Mouse (Mus musculus) ovary, postnatal 14 days (tissue): Measurements from ENCODE around the gene Krcc1.
"Not testable (repeated sequence)": the region's sequence is repeated elsewhere in the genome, so short reads cannot be mapped to it uniquely, and the experiment has no call there.

ENCODE experiments used
- DNase-seq: peaks from one replicate; pipeline ENCODE4 v3.0.0; 2022; ENCODE audit warnings: low spot score

The Krcc1 gene

GRCm38 (mm10) chr6:71262142-71262833, 9.2 kb upstream of the Krcc1 start:
- no peak for DNase-seq

- not testable (repeated sequence) for DNase-seq
Observed at GRCm38 (mm10) chr6:71267603-71268002, 3.9 kb upstream of the Krcc1 start.

GRCm38 (mm10) chr6:71268929-71269685, 2.4 kb upstream of the Krcc1 start:
- no peak for DNase-seq

- DNase-seq = not testable (repeated sequence)
Observed at GRCm38 (mm10) chr6:71269686-71270050, 1.8 kb upstream of the Krcc1 start.

GRCm38 (mm10) chr6:71270301-71271056, 998 bp upstream of the Krcc1 start:
- peak; percentile 9 for DNase-seq

GRCm38 (mm10) chr6:71271057-71271388, 454 bp upstream of the Krcc1 start:
- no peak for DNase-seq

GRCm38 (mm10) chr6:71272316-71272741, 852 bp downstream of the Krcc1 start:
- DNase-seq = no peak

- DNase-seq = no peak
Observed at GRCm38 (mm10) chr6:71273715-71274114, 2.2 kb downstream of the Krcc1 start.

GRCm38 (mm10) chr6:71274621-71275020, 3.1 kb downstream of the Krcc1 start:
- DNase-seq = no peak

GRCm38 (mm10) chr6:71279418-71279817, 7.9 kb downstream of the Krcc1 start:
- DNase-seq = no peak

- no peak for DNase-seq
Observed at GRCm38 (mm10) chr6:71293509-71293908, 22.0 kb downstream of the Krcc1 start.

GRCm38 (mm10) chr6:71295303-71295702, 23.8 kb downstream of the Krcc1 start:
- DNase-seq = no peak

GRCm38 (mm10) chr6:71298051-71298450, 26.6 kb downstream of the Krcc1 start:
- no peak for DNase-seq

- no peak for DNase-seq
Observed at GRCm38 (mm10) chr6:71298751-71299150, 27.3 kb downstream of the Krcc1 start.

GRCm38 (mm10) chr6:71302097-71302731, 30.7 kb downstream of the Krcc1 start:
- no peak for DNase-seq

GRCm38 (mm10) chr6:71307486-71307885, 36.0 kb downstream of the Krcc1 start:
- no peak for DNase-seq

- no peak for DNase-seq
Observed at GRCm38 (mm10) chr6:71321826-71322283, 50.4 kb downstream of the Krcc1 start, which contains the start of gene Smyd1. Gene Smyd1, minus strand, starts transcription at chr6:71322233.

GRCm38 (mm10) chr6:71322491-71322921, 51.0 kb downstream of the Krcc1 start, which contains the start of gene Cd8b1:
Gene Cd8b1, plus strand, starts transcription at chr6:71322788.
- DNase-seq = no peak

- no peak for DNase-seq
Observed at GRCm38 (mm10) chr6:71324816-71325215, 53.3 kb downstream of the Krcc1 start.

GRCm38 (mm10) chr6:71329881-71330280, 58.4 kb downstream of the Krcc1 start:
- DNase-seq = no peak

- DNase-seq = no peak
Observed at GRCm38 (mm10) chr6:71330486-71330885, 59.0 kb downstream of the Krcc1 start.

GRCm38 (mm10) chr6:71331491-71331890, 60.0 kb downstream of the Krcc1 start:
- DNase-seq = not testable (repeated sequence)
